Mouse (Mus musculus): Measurements from ENCODE around the gene Map1a. TPM values are rescaled to one million over a fixed set of nuclear protein-coding genes. Genes with fewer than 3 reads are reported as not detected.

The Map1a gene
- 246 and 252 TPM in 2 replicates for polyA plus RNA-seq (2012; rRNA removed)

GRCm38 (mm10) chr2:121288901-121289729, at the start of gene Map1a:
Gene Map1a (plus strand): TSS chr2:121289600.
- H3K4me3 ChIP-seq (ENCODE audit: insufficient read depth, low read length) = peak within 1 kb of the TSS; percentile 69
- H3K4me1 ChIP-seq (ENCODE audit: control insufficient read depth, insufficient read depth, low read length) = peaks cover 5% of the 10 kb centered on the region; the same call in 1 of the 2 replicates
- peak within 1 kb of the TSS; percentile 70 for H3K27ac ChIP-seq (ENCODE audit: insufficient read depth, low read length)
- TF ChIP-seq POLR2A (IDR thresholded peaks at IDR 0.05; ENCODE audit: extremely low read depth, insufficient read depth, low read length) (peak; percentile 88), CTCF (IDR thresholded peaks at IDR 0.05; ENCODE audit: extremely low read depth, insufficient read depth, low read length) (no peak)

GRCm38 (mm10) chr2:121244099-121244498, 45.3 kb upstream of the Map1a start:
- no peak for TF ChIP-seq POLR2A (IDR thresholded peaks at IDR 0.05; ENCODE audit: extremely low read depth, insufficient read depth, low read length)
- TF ChIP-seq CTCF (IDR thresholded peaks at IDR 0.05; ENCODE audit: extremely low read depth, insufficient read depth, low read length) = no peak
- Histone ChIP-seq H3K4me3 (ENCODE audit: insufficient read depth, low read length) (no peak overlapping the region), H3K27ac (ENCODE audit: insufficient read depth, low read length) (0 out of 2 replicates have a peak overlapping the region, but pooled peaks have one; percentile 64)

GRCm38 (mm10) chr2:121249758-121250157, 39.6 kb upstream of the Map1a start:
- no peak overlapping the region for H3K4me3 ChIP-seq (ENCODE audit: insufficient read depth, low read length)
- no peak overlapping the region for H3K27ac ChIP-seq (ENCODE audit: insufficient read depth, low read length)
- H3K4me1 ChIP-seq (ENCODE audit: control insufficient read depth, insufficient read depth, low read length) = no peaks in the 10 kb centered on the region
- no peak for TF ChIP-seq POLR2A (IDR thresholded peaks at IDR 0.05; ENCODE audit: extremely low read depth, insufficient read depth, low read length)
- TF ChIP-seq CTCF (IDR thresholded peaks at IDR 0.05; ENCODE audit: extremely low read depth, insufficient read depth, low read length) = no peak

More at GRCm38 (mm10) chr2:121244099-121244498, 45.3 kb upstream of the Map1a start:
- peaks cover 4% of the 10 kb centered on the region; the same call in 1 of the 2 replicates for H3K4me1 ChIP-seq (ENCODE audit: control insufficient read depth, insufficient read depth, low read length)

GRCm38 (mm10) chr2:121268446-121268845, 21.0 kb upstream of the Map1a start:
- TF ChIP-seq POLR2A (IDR thresholded peaks at IDR 0.05; ENCODE audit: extremely low read depth, insufficient read depth, low read length) (no peak), CTCF (IDR thresholded peaks at IDR 0.05; ENCODE audit: extremely low read depth, insufficient read depth, low read length) (no peak)
- peak overlapping the region; percentile 13; the same call in 1 of the 2 replicates for H3K4me3 ChIP-seq (ENCODE audit: insufficient read depth, low read length)
- peaks cover 5% of the 10 kb centered on the region for H3K4me1 ChIP-seq (ENCODE audit: control insufficient read depth, insufficient read depth, low read length)
- H3K27ac ChIP-seq (ENCODE audit: insufficient read depth, low read length) = no peak overlapping the region

- TF ChIP-seq CTCF (IDR thresholded peaks at IDR 0.05; ENCODE audit: extremely low read depth, insufficient read depth, low read length) = no peak
- no peak for TF ChIP-seq POLR2A (IDR thresholded peaks at IDR 0.05; ENCODE audit: extremely low read depth, insufficient read depth, low read length)
- Histone ChIP-seq H3K4me3 (ENCODE audit: insufficient read depth, low read length) (peak overlapping the region; percentile 52), H3K27ac (ENCODE audit: insufficient read depth, low read length) (no peak overlapping the region), H3K4me1 (ENCODE audit: control insufficient read depth, insufficient read depth, low read length) (peaks cover 5% of the 10 kb centered on the region)
These were observed 18.7 kb upstream of the Map1a start for GRCm38 (mm10) chr2:121270521-121271235.

- TF ChIP-seq CTCF (IDR thresholded peaks at IDR 0.05; ENCODE audit: extremely low read depth, insufficient read depth, low read length) (no peak), POLR2A (IDR thresholded peaks at IDR 0.05; ENCODE audit: extremely low read depth, insufficient read depth, low read length) (0 out of 2 replicates have a peak, but pooled peaks have one; percentile 19)
- Histone ChIP-seq H3K4me1 (ENCODE audit: control insufficient read depth, insufficient read depth, low read length) (peaks cover 5% of the 10 kb centered on the region), H3K27ac (ENCODE audit: insufficient read depth, low read length) (peak within 1 kb of the TSS; percentile 72), H3K4me3 (ENCODE audit: insufficient read depth, low read length) (peak within 1 kb of the TSS; percentile 52)
These were observed 18.0 kb upstream of the Map1a start, which contains the start of gene Trp53bp1 for GRCm38 (mm10) chr2:121271236-121271927. Gene Trp53bp1 (minus strand): TSS chr2:121271407.

GRCm38 (mm10) chr2:121271928-121272516, 17.4 kb upstream of the Map1a start:
- no peak for TF ChIP-seq CTCF (IDR thresholded peaks at IDR 0.05; ENCODE audit: extremely low read depth, insufficient read depth, low read length)
- no peak for TF ChIP-seq POLR2A (IDR thresholded peaks at IDR 0.05; ENCODE audit: extremely low read depth, insufficient read depth, low read length)
- Histone ChIP-seq H3K4me3 (ENCODE audit: insufficient read depth, low read length) (peak overlapping the region; percentile 52; the same call in 1 of the 2 replicates), H3K27ac (ENCODE audit: insufficient read depth, low read length) (peak overlapping the region; percentile 72), H3K4me1 (ENCODE audit: control insufficient read depth, insufficient read depth, low read length) (peaks cover 5% of the 10 kb centered on the region)

- H3K4me3 ChIP-seq (ENCODE audit: insufficient read depth, low read length) = no peak overlapping the region
- no peak overlapping the region for H3K27ac ChIP-seq (ENCODE audit: insufficient read depth, low read length)
- peaks cover 5% of the 10 kb centered on the region; the same call in 1 of the 2 replicates for H3K4me1 ChIP-seq (ENCODE audit: control insufficient read depth, insufficient read depth, low read length)
- TF ChIP-seq POLR2A (IDR thresholded peaks at IDR 0.05; ENCODE audit: extremely low read depth, insufficient read depth, low read length) (no peak), CTCF (IDR thresholded peaks at IDR 0.05; ENCODE audit: extremely low read depth, insufficient read depth, low read length) (no peak)
These were observed 1.6 kb upstream of the Map1a start for GRCm38 (mm10) chr2:121287850-121288249.
